Mouse (Mus musculus) bone marrow macrophage, adult 2 months (primary cell): ENCODE results near the gene Hyal3. TPM values are rescaled to one million over a fixed set of nuclear protein-coding genes. Genes with fewer than 3 reads are reported as not detected.

Experiments used
- H3K27ac ChIP-seq: 2 replicates; pipeline ENCODE4 v1.5.1; 2012; ENCODE audit warnings: low read depth, low read length; ENCODE audit not compliant: insufficient read depth
- H3K4me1 ChIP-seq: 2 replicates; pipeline ENCODE4 v1.6.1; 2012; ENCODE audit warnings: low read length; ENCODE audit not compliant: control insufficient read depth, insufficient read depth
- H3K4me3 ChIP-seq: 2 replicates; pipeline ENCODE4 v1.5.1; 2012; ENCODE audit warnings: mild to moderate bottlenecking, low read length, moderate library complexity; ENCODE audit not compliant: insufficient read depth
- CTCF ChIP-seq: IDR thresholded peaks from 2 replicates; pipeline ENCODE4 v1.5.1; 2012; ENCODE audit warnings: low read depth, mild to moderate bottlenecking, low read length, moderate library complexity
- POLR2A ChIP-seq: IDR thresholded peaks from 2 replicates; pipeline ENCODE4 v1.6.1; 2012; ENCODE audit warnings: mild to moderate bottlenecking, low read depth, low read length, borderline replicate concordance
- polyA plus RNA-seq: library from polyadenylated mRNA; stranded (reverse); fragments of >200 nt; gene quantifications from 2 replicates; pipeline ENCODE4 v1.2.4, GENCODE M21; 2012; ENCODE audit not compliant: missing spikeins, insufficient read depth, insufficient read length

The Hyal3 gene
- polyA plus RNA-seq, 1 experiment: 0.29 TPM

- no peak overlapping the region for H3K4me3 ChIP-seq
- H3K27ac ChIP-seq: no peak overlapping the region
- peaks cover 21% of the 10 kb centered on the region for H3K4me1 ChIP-seq
- no peak for TF ChIP-seq POLR2A
- no peak for TF ChIP-seq CTCF
Observed at GRCm38 (mm10) chr9:107594281-107595062, 13.9 kb downstream of the Hyal3 start.

DNA sequence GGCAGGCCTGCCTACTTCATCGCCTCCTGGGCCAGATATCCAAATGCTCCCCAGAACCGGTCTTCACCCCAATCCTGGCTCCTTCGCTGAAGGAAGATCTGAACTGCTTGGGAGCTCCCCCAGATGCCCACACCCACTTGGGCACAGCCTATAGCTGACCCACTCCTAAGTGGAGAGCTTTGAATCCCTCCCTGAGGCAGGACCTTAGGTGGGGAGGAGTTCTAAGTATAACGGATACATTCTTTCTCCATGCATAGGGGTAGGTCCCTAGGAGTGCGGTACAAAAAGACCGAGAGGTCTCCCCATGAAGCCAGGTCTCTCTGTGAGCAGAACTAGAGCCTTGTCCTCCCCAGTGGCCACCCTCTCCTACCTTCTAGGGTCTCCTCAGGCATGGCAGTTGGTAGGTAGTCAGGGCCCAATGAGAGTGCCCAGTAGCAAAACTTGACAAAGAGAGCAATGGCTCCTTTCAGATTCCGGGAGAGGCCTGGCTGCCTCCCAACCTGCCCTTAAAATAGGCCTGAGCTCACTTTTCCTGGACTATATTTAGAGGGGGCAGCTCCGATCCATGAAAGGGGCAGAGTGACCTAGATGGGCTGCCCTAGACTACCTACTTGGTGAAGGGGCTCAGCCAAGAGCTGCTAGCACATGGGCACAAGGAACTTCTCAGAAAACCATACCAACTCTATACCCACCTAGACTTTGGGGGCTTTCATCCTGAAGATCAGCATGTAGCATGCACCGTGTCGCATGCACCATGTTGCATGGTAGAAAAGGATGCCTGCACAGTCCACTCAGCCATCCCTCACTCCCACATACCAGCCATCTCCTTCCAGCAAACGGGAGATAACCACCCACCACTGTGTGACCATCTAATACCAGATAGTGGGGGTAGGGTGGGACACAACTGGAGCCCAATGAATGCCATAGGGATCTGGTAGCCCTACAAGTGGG lies 16.3 kb downstream of the Hyal3 start:
- TF ChIP-seq CTCF (no peak), POLR2A (no peak)
- H3K4me3 ChIP-seq: no peak overlapping the region
- peaks cover 17% of the 10 kb centered on the region for H3K4me1 ChIP-seq
- no peak overlapping the region for H3K27ac ChIP-seq

DNA sequence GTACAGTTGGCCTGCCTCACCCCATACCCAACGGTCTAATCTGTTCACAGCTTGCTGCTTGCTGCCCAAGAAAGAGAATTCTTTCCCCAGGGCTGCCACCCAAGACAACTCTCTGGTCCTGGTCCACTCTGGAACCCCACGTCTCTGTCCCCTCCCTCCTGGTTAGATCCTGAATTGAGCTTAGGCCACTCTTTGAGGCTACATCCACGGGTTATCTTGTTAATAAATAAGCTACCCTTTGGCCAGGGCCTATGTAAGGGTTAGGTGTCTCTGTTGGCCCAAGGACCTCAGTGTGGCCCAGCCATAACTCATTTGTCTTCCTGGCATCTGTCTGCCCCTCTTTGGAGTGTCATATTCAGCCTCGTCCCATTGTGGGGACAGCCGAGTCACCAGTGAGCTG lies 17.8 kb downstream of the Hyal3 start:
- no peak for TF ChIP-seq CTCF
- no peak for TF ChIP-seq POLR2A
- no peak overlapping the region for H3K4me3 ChIP-seq
- H3K27ac ChIP-seq: no peak overlapping the region
- H3K4me1 ChIP-seq: peaks cover 20% of the 10 kb centered on the region

GRCm38 (mm10) chr9:107599433-107599832 lies 18.8 kb downstream of the Hyal3 start:
- no peak overlapping the region for H3K4me3 ChIP-seq
- peaks cover 20% of the 10 kb centered on the region for H3K4me1 ChIP-seq
- TF ChIP-seq POLR2A (no peak), CTCF (no peak)
- no peak overlapping the region for H3K27ac ChIP-seq

- Histone ChIP-seq H3K27ac (no peak overlapping the region), H3K4me1 (peaks cover 20% of the 10 kb centered on the region), H3K4me3 (no peak overlapping the region)
- TF ChIP-seq POLR2A (no peak), CTCF (no peak)
Observed at GRCm38 (mm10) chr9:107599842-107600241, 19.2 kb downstream of the Hyal3 start.

DNA sequence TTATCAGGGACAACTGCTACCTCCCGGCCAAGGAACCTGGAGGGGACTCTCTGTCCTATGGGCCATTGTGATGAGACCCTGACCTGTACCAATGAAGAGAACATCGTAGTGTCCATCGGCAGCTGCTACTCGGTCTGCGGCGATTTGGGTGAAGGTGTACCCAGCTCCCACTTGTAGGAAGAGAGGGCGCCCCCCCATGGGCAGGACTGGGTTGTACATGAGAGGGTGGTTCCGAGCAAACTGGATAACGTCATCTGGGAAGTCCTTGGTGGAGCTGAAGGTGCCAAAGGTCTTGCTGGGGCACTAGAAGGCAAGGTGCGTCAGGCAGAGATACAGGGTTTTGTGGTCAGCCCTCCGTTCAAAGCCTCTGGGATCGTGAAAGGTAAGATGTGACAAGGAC lies 20.1 kb downstream of the Hyal3 start:
- Histone ChIP-seq H3K4me1 (peaks cover 20% of the 10 kb centered on the region), H3K27ac (no peak overlapping the region), H3K4me3 (no peak overlapping the region)
- TF ChIP-seq CTCF (no peak), POLR2A (no peak)

DNA sequence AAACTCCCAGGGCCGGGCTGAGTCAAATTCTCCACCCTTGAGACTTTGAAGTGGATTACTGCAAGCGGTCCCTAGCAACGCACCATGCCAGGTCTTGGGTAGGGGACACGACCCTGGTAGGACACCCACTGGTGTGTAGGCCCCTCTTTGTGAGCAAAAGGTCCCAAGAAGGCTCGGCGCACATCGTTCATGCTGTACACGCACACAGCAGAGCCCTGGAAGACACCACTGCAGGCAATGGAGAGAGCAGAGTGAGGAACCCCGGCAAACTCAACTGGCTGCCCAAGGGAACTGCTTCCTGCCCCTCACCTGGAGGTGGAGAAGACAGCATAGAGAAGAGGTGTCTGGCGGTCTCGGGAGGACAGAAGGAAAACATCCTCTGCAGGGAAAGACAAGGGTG lies 20.7 kb downstream of the Hyal3 start:
- H3K4me1 ChIP-seq: peaks cover 20% of the 10 kb centered on the region
- TF ChIP-seq POLR2A: no peak
- TF ChIP-seq CTCF: no peak

DNA sequence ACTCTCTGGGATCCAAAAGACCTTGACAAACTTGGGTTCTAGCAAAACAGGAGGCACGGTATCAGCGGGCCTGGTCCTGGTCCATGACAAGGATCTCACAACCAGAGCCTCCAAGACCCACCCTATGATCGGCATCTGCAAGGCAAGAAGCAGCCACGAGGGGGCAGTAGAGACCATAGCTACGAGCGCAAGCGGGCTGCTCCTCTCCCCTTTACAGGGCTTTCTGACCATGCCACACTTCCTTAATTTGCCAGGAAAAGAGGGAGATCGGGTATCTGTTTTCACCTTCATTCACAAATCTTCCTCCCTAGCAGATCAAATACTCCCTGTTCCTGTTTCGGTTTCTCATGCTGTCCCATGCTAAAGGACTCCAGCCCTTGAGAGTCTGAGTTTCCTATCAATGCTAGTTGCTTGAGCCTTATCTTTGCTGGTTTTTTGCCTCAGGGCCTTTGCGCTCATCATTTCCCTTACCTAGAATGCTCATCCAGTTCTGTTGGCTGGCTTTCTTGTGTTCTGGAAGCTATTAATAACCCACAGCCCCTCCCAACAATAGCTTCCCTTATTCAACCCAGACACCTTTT lies 21.5 kb downstream of the Hyal3 start:
- Histone ChIP-seq H3K27ac (no peak overlapping the region), H3K4me1 (peaks cover 11% of the 10 kb centered on the region), H3K4me3 (no peak overlapping the region)
- TF ChIP-seq POLR2A: no peak
- peak; percentile 76 for TF ChIP-seq CTCF

More for the DNA sequence above, 20.7 kb downstream of the Hyal3 start:
- Histone ChIP-seq H3K27ac (no peak overlapping the region), H3K4me3 (no peak overlapping the region)

DNA sequence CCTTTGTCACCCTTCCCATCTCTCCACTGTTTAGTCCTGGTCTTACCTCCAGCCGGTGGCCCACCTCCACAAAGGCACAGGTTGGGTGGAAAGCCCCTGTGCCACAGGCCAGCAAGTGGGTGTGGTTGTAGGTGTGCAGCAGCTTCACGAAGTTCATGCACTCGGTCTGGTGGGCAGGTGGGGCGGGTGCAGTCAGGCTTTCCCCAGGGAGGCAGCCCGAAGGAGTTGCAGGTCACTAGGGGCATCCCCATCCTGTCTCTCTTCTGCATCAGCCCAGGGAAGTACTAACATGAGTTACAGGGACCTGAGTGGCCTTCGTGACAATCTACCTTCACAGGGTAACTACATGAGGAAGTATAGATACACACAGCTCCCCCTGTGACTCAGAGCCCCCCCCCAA lies 22.6 kb downstream of the Hyal3 start:
- no peak for TF ChIP-seq CTCF
- TF ChIP-seq POLR2A: no peak
- H3K4me3 ChIP-seq: no peak overlapping the region
- H3K27ac ChIP-seq: no peak overlapping the region
- peaks cover 3% of the 10 kb centered on the region for H3K4me1 ChIP-seq

GRCm38 (mm10) chr9:107605041-107605661 lies 24.5 kb downstream of the Hyal3 start:
- H3K27ac ChIP-seq: no peak overlapping the region
- TF ChIP-seq CTCF (no peak), POLR2A (no peak)
- no peak overlapping the region for H3K4me3 ChIP-seq
- H3K4me1 ChIP-seq: peaks cover 3% of the 10 kb centered on the region
